Comparison of ENCODE assay signal across 18 mouse cellular contexts in the genomic region with DNA sequence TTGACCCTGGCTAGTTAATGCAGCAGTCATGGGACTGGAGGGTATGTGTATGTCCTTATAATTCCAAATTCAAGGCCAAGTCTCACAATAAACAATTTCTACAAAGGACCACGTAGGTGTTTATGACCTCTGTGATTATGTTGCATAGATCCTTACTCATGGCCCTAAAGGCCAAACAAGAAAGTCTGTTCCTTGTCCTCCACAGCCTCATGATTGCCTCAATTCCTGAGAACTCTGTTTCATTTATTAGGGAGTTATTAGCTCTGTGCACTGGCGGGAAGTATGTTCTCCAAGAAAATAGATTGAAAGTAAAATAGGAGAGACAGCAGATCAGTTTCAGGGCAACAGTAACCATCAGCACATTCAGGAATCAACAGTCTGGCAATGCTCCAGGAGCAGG.
"Had no signal": no experiment of that assay in that cellular context is flagged by ENCODE, and none has a peak within 500 bp of the region (broad histone marks: within the 10 kb centered on the region; RNA-seq: fewer than 3 reads in every experiment).

No protein-coding gene starts in this region.

- H3K9ac ChIP-seq: liver, postnatal 0 days; lung, embryonic 15.5 days; midbrain, embryonic 13.5 days; midbrain, embryonic 15.5 days; neural tube, embryonic 12.5 days; stomach, embryonic 15.5 days had no signal

- H3K9me3 ChIP-seq: lung, embryonic 15.5 days; megakaryocyte, embryonic 14.5 days; midbrain, embryonic 13.5 days; midbrain, embryonic 15.5 days; neural tube, embryonic 12.5 days; stomach, embryonic 15.5 days had no signal

- H3K27ac ChIP-seq: lung, embryonic 15.5 days; macrophage; midbrain, embryonic 13.5 days; midbrain, embryonic 15.5 days; neural tube, embryonic 12.5 days; stomach, embryonic 15.5 days; stomach, postnatal 0 days had no signal

- ATAC-seq: liver, postnatal 0 days; lung, postnatal 0 days; midbrain, embryonic 13.5 days; midbrain, embryonic 15.5 days had no signal

- H3K4me2 ChIP-seq: lung, embryonic 15.5 days; midbrain, embryonic 11.5 days; midbrain, embryonic 13.5 days; midbrain, embryonic 15.5 days; neural tube, embryonic 12.5 days; stomach, embryonic 15.5 days had no signal

- H3K4me1 ChIP-seq: lung, embryonic 15.5 days; megakaryocyte, embryonic 14.5 days; midbrain, embryonic 15.5 days; neural tube, embryonic 12.5 days; stomach, embryonic 15.5 days had no signal

- H3K36me3 ChIP-seq: lung, embryonic 15.5 days; midbrain, embryonic 13.5 days; midbrain, embryonic 15.5 days; neural tube, embryonic 12.5 days; stomach, embryonic 15.5 days had no signal

- H3K4me3 ChIP-seq: lung, embryonic 15.5 days; megakaryocyte, embryonic 14.5 days; midbrain, embryonic 13.5 days; midbrain, embryonic 15.5 days; neural tube, embryonic 12.5 days; stomach, embryonic 15.5 days had no signal

- DNase-seq: liver, postnatal 0 days; lung, adult 2 months; lung, postnatal 14 days; lung, postnatal 36 days; right cerebral cortex, postnatal 14 days; thymus, adult 2 months; thymus, postnatal 25 days; thymus, postnatal 4 days had no signal

- H3K27me3 ChIP-seq: lung, embryonic 15.5 days; megakaryocyte, embryonic 14.5 days; midbrain, embryonic 13.5 days; midbrain, embryonic 15.5 days; neural tube, embryonic 12.5 days; stomach, embryonic 15.5 days had no signal
